Mouse (Mus musculus): ENCODE results near the gene Mycbp2.

The Mycbp2 gene

GRCm38 (mm10) chr14:103102246-103102645 lies 244.4 kb downstream of the Mycbp2 start:
- peak; percentile 48 for DNase-seq (ENCODE audit: low spot score)

- DNase-seq (ENCODE audit: low spot score) = no peak
Measured at GRCm38 (mm10) chr14:103101171-103101570, 245.4 kb downstream of the Mycbp2 start.

DNA sequence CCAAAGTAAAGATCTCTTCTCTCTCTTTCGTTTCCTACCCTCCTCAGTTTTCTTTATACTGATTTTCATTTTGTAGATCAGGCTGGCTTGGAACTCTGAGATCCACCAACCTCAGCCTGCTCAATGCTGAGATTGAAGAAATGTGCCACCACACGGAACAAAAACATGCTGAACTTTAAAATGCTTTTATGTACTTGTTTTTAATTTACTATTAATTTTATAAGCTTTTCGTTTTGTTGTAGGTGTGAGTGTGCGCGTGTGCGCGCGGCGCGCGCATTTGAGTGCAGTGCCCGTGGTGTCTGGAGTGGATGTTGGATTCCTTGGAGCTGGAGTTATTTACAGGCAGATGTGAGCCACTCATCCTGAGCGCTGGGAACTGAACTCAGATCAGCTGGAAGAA lies 246.3 kb downstream of the Mycbp2 start:
- no peak for DNase-seq (ENCODE audit: low spot score)

DNA sequence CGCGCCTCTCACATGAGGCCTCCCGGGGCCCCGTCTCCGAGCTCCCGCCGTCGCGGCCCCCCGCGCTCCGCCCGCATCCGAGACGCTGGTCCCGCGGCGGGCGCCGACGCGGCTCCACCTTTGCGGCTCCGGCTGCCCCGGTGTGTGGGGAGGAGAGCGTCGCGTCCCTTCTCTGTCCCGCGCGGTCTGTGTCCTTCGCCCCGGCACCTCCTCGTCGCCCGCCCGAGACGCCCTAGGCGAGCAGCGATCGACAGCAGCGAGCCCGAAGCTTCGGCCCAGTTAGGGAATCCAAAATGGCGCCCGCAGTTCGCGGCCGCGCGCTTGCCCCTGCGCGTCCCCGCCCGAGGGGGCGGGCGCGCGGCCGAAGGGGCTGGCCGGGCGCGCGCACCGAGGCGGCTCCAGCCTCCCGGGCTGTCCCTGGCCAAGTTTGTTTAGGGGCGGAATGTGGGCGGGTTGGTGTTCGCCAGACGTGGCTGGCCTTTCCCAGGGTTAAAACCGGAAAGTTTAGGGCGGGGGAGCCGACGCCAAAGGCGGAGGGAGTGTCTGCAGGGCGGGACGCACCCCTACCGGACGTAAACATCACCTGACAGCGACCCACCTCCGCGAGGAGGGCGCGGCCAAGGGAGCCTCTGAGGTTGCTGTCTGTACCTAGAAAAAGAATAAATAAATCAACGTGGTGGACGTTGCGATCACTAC lies 247.2 kb downstream of the Mycbp2 start, which contains the start of gene Fbxl3:
Gene Fbxl3, minus strand, starts transcription at position 329 of the 696 bp plus-strand sequence.
- peak; percentile 97 for DNase-seq (ENCODE audit: low spot score)

GRCm38 (mm10) chr14:103098587-103099235 lies 247.9 kb downstream of the Mycbp2 start:
- DNase-seq (ENCODE audit: low spot score) = peak; percentile 87

DNA sequence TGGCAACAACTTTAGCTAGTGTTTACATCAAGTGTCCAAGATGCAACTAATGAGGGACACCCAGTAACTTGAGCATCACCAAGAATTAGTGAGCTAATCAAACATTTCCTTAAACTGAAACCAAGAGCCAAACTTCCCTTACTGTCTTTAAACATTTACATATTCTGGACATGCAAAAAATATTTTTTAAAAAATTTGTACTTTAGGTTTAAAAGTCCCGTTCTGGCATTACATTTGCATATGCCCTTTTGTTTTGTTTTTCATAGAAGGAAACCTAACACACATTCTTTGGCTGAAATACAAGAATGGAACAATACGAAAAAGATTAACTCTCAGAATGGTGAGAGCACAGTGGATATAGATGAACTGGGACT lies 248.4 kb downstream of the Mycbp2 start:
- no peak for DNase-seq (ENCODE audit: low spot score)

GRCm38 (mm10) chr14:103096621-103097020 lies 250.0 kb downstream of the Mycbp2 start:
- DNase-seq (ENCODE audit: low spot score) = peak; percentile 52

- DNase-seq (ENCODE audit: low spot score) = no peak
Measured at GRCm38 (mm10) chr14:103095826-103096225, 250.8 kb downstream of the Mycbp2 start.

DNA sequence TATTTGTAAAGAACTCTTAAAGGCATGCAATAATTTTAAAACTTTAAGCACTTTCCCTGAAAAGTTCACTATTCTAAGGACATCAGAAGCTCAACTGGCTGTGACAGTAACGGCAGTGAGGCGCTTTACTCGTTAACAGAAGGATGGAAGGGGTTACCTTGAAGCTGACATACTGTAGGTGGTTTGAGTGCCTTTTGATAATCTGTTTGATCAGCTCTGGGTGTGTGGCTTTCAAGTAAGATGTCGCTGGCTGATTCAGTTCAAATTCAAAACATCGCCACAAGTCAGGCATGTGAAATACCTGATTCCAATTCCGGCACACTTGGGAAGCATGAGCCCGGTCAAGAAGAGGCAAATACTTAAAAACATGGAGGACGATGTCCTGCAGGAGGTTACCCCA lies 251.6 kb downstream of the Mycbp2 start:
- no peak for DNase-seq (ENCODE audit: low spot score)

DNA sequence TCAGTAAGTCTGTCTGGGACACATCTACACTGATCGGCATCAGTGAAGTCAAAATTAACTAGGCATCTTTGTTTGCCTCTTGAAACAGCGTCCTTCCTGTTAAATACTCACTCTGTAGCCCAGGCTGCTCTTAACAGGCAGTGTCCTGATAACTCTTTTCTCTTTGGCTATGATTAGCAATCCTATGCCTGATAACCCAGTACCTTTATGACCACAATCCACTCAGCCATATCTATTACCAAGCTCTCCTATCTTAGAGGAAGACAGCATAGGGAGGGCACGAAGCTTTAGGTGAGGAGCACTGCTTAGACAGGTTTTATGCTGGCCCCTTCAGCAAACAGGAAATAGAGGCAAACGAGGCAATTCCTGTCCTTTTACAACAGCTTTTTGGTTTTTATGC lies 252.9 kb downstream of the Mycbp2 start:
- DNase-seq (ENCODE audit: low spot score) = no peak

- no peak for DNase-seq (ENCODE audit: low spot score)
Measured at GRCm38 (mm10) chr14:103093236-103093635, 253.4 kb downstream of the Mycbp2 start.

GRCm38 (mm10) chr14:103088624-103089023 lies 258.0 kb downstream of the Mycbp2 start:
- peak; percentile 72 for DNase-seq (ENCODE audit: low spot score)

GRCm38 (mm10) chr14:103087846-103088245 lies 258.8 kb downstream of the Mycbp2 start:
- DNase-seq (ENCODE audit: low spot score) = no peak

DNA sequence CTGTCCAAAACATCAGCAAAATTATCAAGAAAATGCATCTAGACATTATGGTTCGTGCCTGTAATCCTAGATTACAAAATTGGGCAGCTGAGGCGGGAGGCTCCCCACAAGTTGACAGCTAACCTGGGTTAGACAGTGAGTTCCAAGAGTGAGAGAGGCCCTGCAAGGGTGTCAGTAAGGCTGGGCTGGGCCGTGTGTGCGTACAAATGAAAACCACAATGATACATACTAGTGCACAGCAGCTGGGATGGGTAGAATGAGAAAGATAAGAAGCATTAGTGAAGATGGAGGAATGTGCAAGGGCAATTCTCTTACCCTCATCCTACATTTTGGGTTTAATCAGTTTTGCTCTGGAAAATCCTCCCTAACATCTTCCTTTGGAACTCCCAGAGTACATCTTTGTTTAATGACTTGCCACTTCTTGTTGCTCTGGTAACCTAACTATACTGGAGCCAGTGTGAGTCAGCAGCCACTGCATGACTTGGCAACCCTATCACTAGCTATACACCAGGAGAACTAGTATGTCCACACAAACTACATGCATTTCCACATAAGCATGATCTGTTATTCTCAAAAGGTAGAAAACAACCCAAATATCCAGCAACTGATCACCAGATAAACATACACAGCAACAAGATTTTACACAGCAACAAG lies 259.8 kb downstream of the Mycbp2 start:
- DNase-seq (ENCODE audit: low spot score) = no peak

DNA sequence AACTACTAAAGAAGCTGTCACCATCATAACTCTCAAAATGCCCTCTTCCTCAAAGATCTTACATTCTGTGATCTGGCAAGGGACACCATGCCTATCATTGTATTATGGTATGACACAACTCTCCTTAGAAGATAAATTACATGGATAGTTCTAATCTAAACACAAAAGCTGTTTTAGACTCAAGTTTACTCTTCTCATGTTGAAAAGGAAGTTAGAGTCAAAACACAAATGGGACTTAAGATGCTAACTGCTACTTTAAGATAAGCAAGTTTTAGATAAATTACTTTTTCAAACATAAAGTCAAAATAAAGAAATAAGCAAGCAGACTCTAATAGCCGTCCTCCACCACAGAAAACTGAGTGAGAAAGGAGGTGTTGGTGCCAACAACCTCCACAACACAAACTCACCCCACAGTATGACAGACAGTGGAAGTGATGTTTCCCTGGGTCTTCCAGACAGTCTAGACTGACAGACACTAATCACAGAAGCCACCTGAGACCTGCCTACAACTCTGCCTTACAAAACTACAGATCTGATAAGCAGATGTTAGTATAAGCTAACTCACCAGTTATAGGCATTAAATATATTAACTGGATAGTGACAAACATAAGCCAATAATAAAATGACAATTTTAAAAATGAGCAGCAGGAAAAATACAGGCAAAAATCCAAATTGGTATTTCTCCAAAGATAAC lies 260.6 kb downstream of the Mycbp2 start:
- DNase-seq (ENCODE audit: low spot score) = no peak

GRCm38 (mm10) chr14:103079209-103079977 lies 267.2 kb downstream of the Mycbp2 start:
- DNase-seq (ENCODE audit: low spot score) = no peak

GRCm38 (mm10) chr14:103078006-103078912 lies 268.4 kb downstream of the Mycbp2 start:
- DNase-seq (ENCODE audit: low spot score) = no peak

DNA sequence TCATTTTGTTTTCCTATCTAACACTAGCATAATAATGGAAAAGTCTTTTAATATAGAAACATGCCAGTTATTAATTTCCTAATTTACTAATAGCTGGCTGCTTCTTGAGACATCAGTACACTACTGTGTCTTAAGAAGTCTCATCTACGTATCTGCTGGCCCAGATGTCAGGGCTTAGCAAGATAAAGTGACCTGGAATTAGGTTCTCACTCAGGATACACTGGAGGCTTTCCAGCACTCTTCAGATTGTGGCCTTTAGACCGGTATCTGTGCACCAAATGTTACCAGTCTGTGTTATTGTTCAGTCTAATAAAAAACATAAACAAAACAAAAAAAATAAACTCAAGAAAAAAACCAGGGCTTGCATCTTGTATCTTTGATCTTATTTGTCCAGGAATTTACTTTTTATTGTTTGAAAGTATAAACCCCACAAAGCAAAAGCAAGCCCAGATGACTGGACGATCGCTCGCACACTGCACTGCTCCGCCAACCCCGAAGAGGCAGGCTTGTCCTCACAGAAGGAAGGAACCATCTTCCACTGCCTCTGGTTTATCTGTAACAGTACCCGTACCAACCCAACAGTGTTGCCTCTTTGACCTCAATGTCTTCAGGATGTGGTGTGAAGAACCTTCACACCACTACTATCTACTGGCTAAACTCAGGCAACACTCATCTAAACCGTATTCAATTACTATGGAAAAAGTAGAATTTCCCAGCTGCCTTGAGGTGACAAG lies 269.2 kb downstream of the Mycbp2 start:
- no peak for DNase-seq (ENCODE audit: low spot score)

- DNase-seq (ENCODE audit: low spot score) = no peak
Measured at GRCm38 (mm10) chr14:103075166-103075565, 271.4 kb downstream of the Mycbp2 start.

- DNase-seq (ENCODE audit: low spot score) = no peak
Measured at GRCm38 (mm10) chr14:103073825-103074224, 272.8 kb downstream of the Mycbp2 start.
